Mouse (Mus musculus) bone marrow, adult 2 months (tissue): ENCODE measurements around the gene Mbl2. TPM values are rescaled to one million over a fixed set of nuclear protein-coding genes. Genes with fewer than 3 reads are reported as not detected.
"Not testable (repeated sequence)": the region's sequence is repeated elsewhere in the genome, so short reads cannot be mapped to it uniquely, and the experiment has no call there.

Experiments used
- H3K27ac ChIP-seq: fragments of 200-500 bp; 2 replicates; pipeline ENCODE4 v1.5.1; 2012; ENCODE audit warnings: low read depth, mild to moderate bottlenecking, control low read depth, inconsistent platforms, low read length; ENCODE audit not compliant: control insufficient read depth, poor library complexity, insufficient read depth
- H3K4me1 ChIP-seq: fragments of 200-500 bp; 2 replicates; pipeline ENCODE4 v1.6.1; 2011; ENCODE audit warnings: low read length; ENCODE audit not compliant: control insufficient read depth, insufficient read depth
- H3K4me3 ChIP-seq: fragments of 200-500 bp; replicated peaks from 2 replicates; pipeline ENCODE3; 2011; ENCODE audit warnings: mild to moderate bottlenecking, low read depth, low read length, control low read depth; ENCODE audit not compliant: control insufficient read depth
- CTCF ChIP-seq: fragments of 200-500 bp; IDR thresholded peaks from 2 replicates; pipeline ENCODE4 v1.5.1; 2011; ENCODE audit warnings: low read length, control low read depth; ENCODE audit not compliant: control insufficient read depth, insufficient read depth
- POLR2A ChIP-seq: fragments of 200-500 bp; IDR thresholded peaks from 2 replicates; pipeline ENCODE4 v1.6.1; 2011; ENCODE audit warnings: low read depth, mild to moderate bottlenecking, control low read depth, low read length, borderline replicate concordance; ENCODE audit not compliant: control insufficient read depth
- WGBS: fragments of 180-500 bp; shearing (Covaris S2); methylation state at CpG from one replicate; pipeline ENCODE4 v1.1.7; 2018; 5-methylcytosine and 5-hydroxymethylcytosine counted together
- polyA plus RNA-seq: library from polyadenylated mRNA; stranded (reverse); fragments of >200 nt; gene quantifications from 2 replicates; pipeline ENCODE4 v1.2.4, GENCODE M21; 2011; ENCODE audit warnings: low replicate concordance; ENCODE audit not compliant: missing spikeins, insufficient read depth, insufficient read length

Gene Mbl2
- 1.2 TPM in 1 of 2 replicates, not detected in the other for polyA plus RNA-seq

GRCm38 (mm10) chr19:30232691-30233090 is at the start of gene Mbl2:
TSS of gene Mbl2 (plus strand) at chr19:30232942.
- 84% methylated on average over 3 of the region's 3 CpGs for WGBS
- Histone ChIP-seq H3K27ac (no peak within 1 kb of the TSS), H3K4me1 (no peaks in the 10 kb centered on the region), H3K4me3 (no peak within 1 kb of the TSS)
- TF ChIP-seq CTCF = no peak
- TF ChIP-seq POLR2A = no peak

- no peaks in the 10 kb centered on the region for H3K4me1 ChIP-seq
- H3K4me3 ChIP-seq = no peak overlapping the region
- 71% methylated on average over 2 of the region's 2 CpGs for WGBS
- TF ChIP-seq CTCF (no peak), POLR2A (no peak)
- no peak overlapping the region for H3K27ac ChIP-seq
These were observed 47.2 kb upstream of the Mbl2 start for GRCm38 (mm10) chr19:30185536-30185935.

GRCm38 (mm10) chr19:30187232-30187631 is 45.5 kb upstream of the Mbl2 start:
- 77% methylated on average over 2 of the region's 2 CpGs for WGBS
- TF ChIP-seq CTCF (no peak), POLR2A (no peak)
- Histone ChIP-seq H3K4me1 (no peaks in the 10 kb centered on the region), H3K4me3 (no peak overlapping the region), H3K27ac (no peak overlapping the region)

GRCm38 (mm10) chr19:30194999-30195398 is 37.7 kb upstream of the Mbl2 start:
- TF ChIP-seq POLR2A (no peak), CTCF (no peak)
- Histone ChIP-seq H3K4me1 (no peaks in the 10 kb centered on the region), H3K27ac (no peak overlapping the region), H3K4me3 (no peak overlapping the region)
- WGBS = 77% methylated on average over 6 of the region's 6 CpGs

- WGBS = 84% methylated on average over 7 of the region's 7 CpGs
- no peak overlapping the region for H3K27ac ChIP-seq
- H3K4me1 ChIP-seq = no peaks in the 10 kb centered on the region
- H3K4me3 ChIP-seq = no peak overlapping the region
- TF ChIP-seq CTCF = no peak
- no peak for TF ChIP-seq POLR2A
These were observed 30.6 kb upstream of the Mbl2 start for GRCm38 (mm10) chr19:30202177-30202576.

- TF ChIP-seq POLR2A (no peak), CTCF (peak; percentile 81)
- Histone ChIP-seq H3K4me3 (no peak overlapping the region), H3K27ac (no peak overlapping the region), H3K4me1 (no peaks in the 10 kb centered on the region)
- WGBS = 19% methylated on average over 12 of the region's 12 CpGs
These were observed 27.5 kb upstream of the Mbl2 start for GRCm38 (mm10) chr19:30205159-30205816.

- WGBS = 58% methylated on average over 4 of the region's 4 CpGs
- TF ChIP-seq POLR2A (no peak), CTCF (no peak)
- H3K4me1 ChIP-seq = no peaks in the 10 kb centered on the region
- H3K4me3 ChIP-seq = no peak overlapping the region
- no peak overlapping the region for H3K27ac ChIP-seq
These were observed 26.9 kb upstream of the Mbl2 start for GRCm38 (mm10) chr19:30205874-30206273.

GRCm38 (mm10) chr19:30206981-30207380 is 25.8 kb upstream of the Mbl2 start:
- H3K27ac ChIP-seq = no peak overlapping the region
- WGBS = 82% methylated on average over 1 of the region's 1 CpGs
- H3K4me3 ChIP-seq = no peak overlapping the region
- no peak for TF ChIP-seq POLR2A
- TF ChIP-seq CTCF = no peak
- no peaks in the 10 kb centered on the region for H3K4me1 ChIP-seq

GRCm38 (mm10) chr19:30209006-30209405 is 23.7 kb upstream of the Mbl2 start:
- 75% methylated on average over 8 of the region's 8 CpGs for WGBS
- H3K27ac ChIP-seq, H3K4me3 ChIP-seq, H3K4me1 ChIP-seq: not testable (repeated sequence)
